Mouse (Mus musculus) neural tube, embryonic 11.5 days (tissue): ENCODE data around the gene Atg7. TPM values are rescaled to one million over a fixed set of nuclear protein-coding genes. Genes with fewer than 3 reads are reported as not detected.

Experiments
- ATAC-seq: fragments of 200-750 bp; cut with Nextera tagmentation; 2 replicates; pipeline ENCODE4 v1.8.0; 2017; ENCODE audit warnings: moderate number of reproducible peaks, mild to moderate bottlenecking, moderate TSS enrichment, moderate library complexity; ENCODE audit not compliant: insufficient read depth, low FRiP score, low TSS enrichment
- DNase-seq: peaks from one replicate; pipeline ENCODE4 v3.0.0-alpha.2; 2015; ENCODE audit warnings: low spot score
- H3K27ac ChIP-seq: fragments of 300-500 bp; sonication (generic); 2 replicates; pipeline ENCODE4 v1.5.1; 2014; ENCODE audit warnings: low read depth, mild to moderate bottlenecking, low read length
- H3K27me3 ChIP-seq: fragments of 300-500 bp; sonication (generic); 2 replicates; pipeline ENCODE4 v1.6.1; 2014; ENCODE audit warnings: mild to moderate bottlenecking, low read length, mixed read lengths; ENCODE audit not compliant: control insufficient read depth, insufficient read depth
- H3K36me3 ChIP-seq: fragments of 300-500 bp; sonication (generic); 2 replicates; pipeline ENCODE4 v1.6.1; 2014; ENCODE audit warnings: mild to moderate bottlenecking, low read length, moderate library complexity, mixed read lengths; ENCODE audit not compliant: control insufficient read depth, insufficient read depth
- H3K4me1 ChIP-seq: fragments of 300-500 bp; sonication (generic); 2 replicates; pipeline ENCODE4 v1.6.1; 2014; ENCODE audit warnings: low read length, mixed read lengths; ENCODE audit not compliant: control insufficient read depth, insufficient read depth
- H3K4me2 ChIP-seq: fragments of 300-500 bp; sonication (generic); 2 replicates; pipeline ENCODE4 v1.6.1; 2014; ENCODE audit warnings: low read depth, mild to moderate bottlenecking, moderate library complexity
- H3K4me3 ChIP-seq: fragments of 300-500 bp; sonication (generic); 2 replicates; pipeline ENCODE4 v1.5.1; 2014; ENCODE audit warnings: low read depth, low read length
- H3K9ac ChIP-seq: fragments of 300-500 bp; sonication (generic); 2 replicates; pipeline ENCODE4 v1.6.1; 2014; ENCODE audit warnings: mild to moderate bottlenecking, low read length
- H3K9me3 ChIP-seq: fragments of 300-500 bp; sonication (generic); 2 replicates; pipeline ENCODE4 v1.6.1; 2016; ENCODE audit warnings: low read length; ENCODE audit not compliant: control insufficient read depth
- WGBS: fragments of 180-500 bp; shearing (Covaris S2); extraction: QIAGEN DNeasy Blood & Tissue Kit; methylation state at CpG from one replicate; pipeline ENCODE4 v1.1.7; 2014; 5-methylcytosine and 5-hydroxymethylcytosine counted together
- polyA plus RNA-seq: library from polyadenylated mRNA; unstranded; fragments of >200 nt; fragmentation: Nextera tagmentation; extraction: Ambion mirVana; gene quantifications from 2 replicates; pipeline ENCODE4 v1.2.1, GENCODE M21; 2014

Atg7 gene
- polyA plus RNA-seq, 1 experiment from 2014 or later, result 20.7 TPM

GRCm38 (mm10) chr6:114905253-114906028, 262.5 kb downstream of the Atg7 start:
- Histone ChIP-seq H3K9ac (no peak overlapping the region), H3K9me3 (no peaks in the 10 kb centered on the region), H3K4me1 (peaks cover 28% of the 10 kb centered on the region), H3K36me3 (no peaks in the 10 kb centered on the region), H3K4me3 (no peak overlapping the region), H3K4me2 (no peak overlapping the region), H3K27me3 (no peaks in the 10 kb centered on the region), H3K27ac (no peak overlapping the region)
- no peak for DNase-seq
- no peak for ATAC-seq
- WGBS, result 72% methylated on average over 8 of the region's 8 CpGs

GRCm38 (mm10) chr6:114906209-114906608, 263.3 kb downstream of the Atg7 start:
- Histone ChIP-seq H3K27me3 (no peaks in the 10 kb centered on the region), H3K4me3 (no peak overlapping the region), H3K27ac (no peak overlapping the region), H3K9ac (no peak overlapping the region), H3K36me3 (no peaks in the 10 kb centered on the region), H3K4me1 (peaks cover 22% of the 10 kb centered on the region), H3K4me2 (no peak overlapping the region), H3K9me3 (no peaks in the 10 kb centered on the region)
- 70% methylated on average over 5 of the region's 5 CpGs for WGBS
- DNase-seq (no peak), ATAC-seq (no peak)

GRCm38 (mm10) chr6:114907459-114907858, 264.6 kb downstream of the Atg7 start:
- Histone ChIP-seq H3K27me3 (no peaks in the 10 kb centered on the region), H3K4me2 (no peak overlapping the region), H3K9ac (no peak overlapping the region), H3K27ac (no peak overlapping the region), H3K36me3 (no peaks in the 10 kb centered on the region), H3K4me3 (no peak overlapping the region), H3K4me1 (peaks cover 11% of the 10 kb centered on the region), H3K9me3 (no peaks in the 10 kb centered on the region)
- ATAC-seq (no peak), DNase-seq (no peak)
- 96% methylated on average over 6 of the region's 6 CpGs for WGBS

- Histone ChIP-seq H3K9me3 (no peaks in the 10 kb centered on the region), H3K4me2 (no peak overlapping the region), H3K4me3 (no peak overlapping the region), H3K9ac (no peak overlapping the region), H3K27me3 (no peaks in the 10 kb centered on the region), H3K36me3 (no peaks in the 10 kb centered on the region), H3K4me1 (peaks cover 19% of the 10 kb centered on the region), H3K27ac (no peak overlapping the region)
- DNase-seq, result no peak
- ATAC-seq, result no peak
- 92% methylated on average over 7 of the region's 7 CpGs for WGBS
These were observed 266.9 kb downstream of the Atg7 start for GRCm38 (mm10) chr6:114909801-114910200.

Other genes starting within 250 kb of the Atg7 start
- gene Hrh1, start 245.2 kb upstream of the Atg7 start, polyA plus RNA-seq, result 0.16 and 0.32 TPM in 2 replicates